Mouse (Mus musculus): ENCODE measurements around the gene Trim28. TPM values are rescaled to one million over a fixed set of nuclear protein-coding genes. Genes with fewer than 3 reads are reported as not detected.

Gene Trim28
- total RNA-seq, 4 experiments from 2014 or later = 58.7 to 75.7 (median 62.7) TPM

GRCm38 (mm10) chr7:12998053-12998452 is 861 bp upstream of the Trim28 start, which contains the start of gene Slc27a5:
TSS of gene Slc27a5 (minus strand) at chr7:12998192.
- no peak for DNase-seq (ENCODE audit: low spot score in 2 of 2)

- no peak for DNase-seq (ENCODE audit: low spot score in 2 of 2)
Measured at GRCm38 (mm10) chr7:13001584-13001983, 2.7 kb downstream of the Trim28 start.

GRCm38 (mm10) chr7:13003380-13003779 is 4.5 kb downstream of the Trim28 start:
- DNase-seq (ENCODE audit: low spot score in 2 of 2) = no peak

GRCm38 (mm10) chr7:13006011-13006410 is 7.1 kb downstream of the Trim28 start:
- DNase-seq (ENCODE audit: low spot score in 2 of 2) = no peak

- no peak for DNase-seq (ENCODE audit: low spot score in 2 of 2)
Measured at GRCm38 (mm10) chr7:13006531-13006930, 7.6 kb downstream of the Trim28 start.

- DNase-seq (ENCODE audit: low spot score in 2 of 2) = no peak
Measured at GRCm38 (mm10) chr7:13007341-13008092, 8.6 kb downstream of the Trim28 start.

- DNase-seq (ENCODE audit: low spot score in 2 of 2) = peak; percentile 89
Measured at GRCm38 (mm10) chr7:13009143-13010004, 10.5 kb downstream of the Trim28 start.

- no peak for DNase-seq (ENCODE audit: low spot score in 2 of 2)
Measured at GRCm38 (mm10) chr7:13010005-13010908, 11.3 kb downstream of the Trim28 start, which contains the start of gene Zbtb45. TSS of gene Zbtb45 (minus strand) at chr7:13010034.

GRCm38 (mm10) chr7:13013671-13014070 is 14.8 kb downstream of the Trim28 start:
- DNase-seq (ENCODE audit: low spot score in 2 of 2) = no peak

GRCm38 (mm10) chr7:13014275-13014839 is 15.4 kb downstream of the Trim28 start:
- no peak for DNase-seq (ENCODE audit: low spot score in 2 of 2)

- DNase-seq (ENCODE audit: low spot score in 2 of 2) = no peak
Measured at GRCm38 (mm10) chr7:13015217-13015616, 16.3 kb downstream of the Trim28 start.

GRCm38 (mm10) chr7:13022773-13023535 is 24.0 kb downstream of the Trim28 start:
- DNase-seq (ENCODE audit: low spot score in 2 of 2) = peak in 1 of 2 experiments; percentile 37

GRCm38 (mm10) chr7:13023928-13024731 is 25.2 kb downstream of the Trim28 start:
- DNase-seq (ENCODE audit: low spot score in 2 of 2) = peak; percentile 90 to 91

GRCm38 (mm10) chr7:13024805-13025204 is 25.9 kb downstream of the Trim28 start:
- DNase-seq (ENCODE audit: low spot score in 2 of 2) = peak; percentile 41 to 56

GRCm38 (mm10) chr7:13025511-13026112 is 26.7 kb downstream of the Trim28 start:
- DNase-seq (ENCODE audit: low spot score in 2 of 2) = no peak

- no peak for DNase-seq (ENCODE audit: low spot score in 2 of 2)
Measured at GRCm38 (mm10) chr7:13028986-13029385, 30.1 kb downstream of the Trim28 start.

GRCm38 (mm10) chr7:13031069-13031468 is 32.2 kb downstream of the Trim28 start:
- no peak for DNase-seq (ENCODE audit: low spot score in 2 of 2)

- no peak for DNase-seq (ENCODE audit: low spot score in 2 of 2)
Measured at GRCm38 (mm10) chr7:13031983-13032382, 33.1 kb downstream of the Trim28 start.

GRCm38 (mm10) chr7:13032541-13032940 is 33.6 kb downstream of the Trim28 start:
- no peak for DNase-seq (ENCODE audit: low spot score in 2 of 2)
